Mouse (Mus musculus) c-Kit-negative CD71-positive TER-119-positive erythroid progenitor cells, embryonic 14.5 days (primary cell): ENCODE data around the gene Lrp6.

Source experiments
- DNase-seq: peaks from one replicate; pipeline ENCODE4 v3.0.0-alpha.2; 2013; ENCODE audit warnings: low read depth, low spot score

Lrp6 gene

GRCm38 (mm10) chr6:134494828-134495698, 71.7 kb downstream of the Lrp6 start:
- no peak for DNase-seq

- DNase-seq, result no peak
Observed at GRCm38 (mm10) chr6:134489637-134490036, 77.1 kb downstream of the Lrp6 start.

- no peak for DNase-seq
Observed at GRCm38 (mm10) chr6:134489130-134489529, 77.6 kb downstream of the Lrp6 start.

- DNase-seq, result no peak
Observed at GRCm38 (mm10) chr6:134486318-134486717, 80.4 kb downstream of the Lrp6 start.

GRCm38 (mm10) chr6:134479481-134479880, 87.3 kb downstream of the Lrp6 start:
- no peak for DNase-seq

GRCm38 (mm10) chr6:134473143-134473561, 93.6 kb downstream of the Lrp6 start:
- DNase-seq, result no peak

- no peak for DNase-seq
Observed at GRCm38 (mm10) chr6:134470857-134471256, 95.9 kb downstream of the Lrp6 start.

- DNase-seq, result no peak
Observed at GRCm38 (mm10) chr6:134469297-134469696, 97.5 kb downstream of the Lrp6 start.

- DNase-seq, result no peak
Observed at GRCm38 (mm10) chr6:134466671-134467229, 100.0 kb downstream of the Lrp6 start.

GRCm38 (mm10) chr6:134461175-134461574, 105.6 kb downstream of the Lrp6 start:
- DNase-seq, result no peak

GRCm38 (mm10) chr6:134458376-134458775, 108.4 kb downstream of the Lrp6 start:
- DNase-seq, result no peak

- DNase-seq, result no peak
Observed at GRCm38 (mm10) chr6:134454093-134454492, 112.7 kb downstream of the Lrp6 start.

- no peak for DNase-seq
Observed at GRCm38 (mm10) chr6:134450661-134451119, 116.1 kb downstream of the Lrp6 start.

GRCm38 (mm10) chr6:134449958-134450357, 116.8 kb downstream of the Lrp6 start:
- no peak for DNase-seq

- no peak for DNase-seq
Observed at GRCm38 (mm10) chr6:134448451-134448850, 118.3 kb downstream of the Lrp6 start.

- DNase-seq, result no peak
Observed at GRCm38 (mm10) chr6:134443925-134444324, 122.8 kb downstream of the Lrp6 start.

- DNase-seq, result no peak
Observed at GRCm38 (mm10) chr6:134443198-134443904, 123.4 kb downstream of the Lrp6 start.

- DNase-seq, result no peak
Observed at GRCm38 (mm10) chr6:134442219-134442618, 124.5 kb downstream of the Lrp6 start.

GRCm38 (mm10) chr6:134441716-134442115, 125.0 kb downstream of the Lrp6 start:
- DNase-seq, result no peak

- no peak for DNase-seq
Observed at GRCm38 (mm10) chr6:134440023-134440422, 126.7 kb downstream of the Lrp6 start.

GRCm38 (mm10) chr6:134439401-134440021, 127.3 kb downstream of the Lrp6 start:
- no peak for DNase-seq

GRCm38 (mm10) chr6:134436955-134437354, 129.8 kb downstream of the Lrp6 start:
- DNase-seq, result no peak
